Mouse (Mus musculus) bone marrow macrophage, adult 2 months (primary cell): ENCODE results near the gene Lmln.

Experiments
- CTCF ChIP-seq: IDR thresholded peaks from 2 replicates; pipeline ENCODE4 v1.5.1; 2012; ENCODE audit warnings: low read depth, mild to moderate bottlenecking, low read length, moderate library complexity
- POLR2A ChIP-seq: IDR thresholded peaks from 2 replicates; pipeline ENCODE4 v1.6.1; 2012; ENCODE audit warnings: mild to moderate bottlenecking, low read depth, low read length, borderline replicate concordance

DNA sequence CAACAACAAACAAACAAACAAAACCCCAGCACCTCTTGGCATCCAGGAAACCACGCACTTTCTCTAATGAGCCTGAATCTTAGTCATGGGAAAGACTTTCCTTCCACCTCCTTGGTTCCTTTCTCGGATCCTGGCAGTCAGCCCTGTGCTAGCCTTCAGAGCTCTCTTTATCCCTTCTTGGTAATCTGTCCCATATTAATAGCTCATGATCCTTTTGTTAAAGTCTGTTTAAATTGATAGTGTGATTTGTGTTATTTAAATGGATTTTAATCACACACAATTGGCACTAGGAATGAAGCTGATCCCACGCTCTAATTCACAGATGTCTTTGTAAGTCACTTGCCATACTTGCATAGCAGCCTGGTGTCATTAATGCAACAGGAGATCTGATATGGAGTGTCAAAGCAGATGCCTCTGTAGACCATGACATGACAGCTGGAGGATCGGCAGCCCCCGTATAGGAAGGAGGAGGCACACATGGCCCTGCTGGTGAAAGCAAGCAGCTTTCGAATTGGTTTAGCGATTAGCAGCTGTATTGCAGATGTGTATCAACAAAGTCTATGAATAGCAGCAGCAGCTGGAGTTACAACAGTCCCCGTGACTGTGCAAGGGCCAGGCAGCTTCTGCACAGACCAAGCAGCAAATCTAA is 37.7 kb upstream of the Lmln start:
- no peak for TF ChIP-seq CTCF
- no peak for TF ChIP-seq POLR2A
